Mouse (Mus musculus): ENCODE results near the gene Ccl8.

The Ccl8 gene

GRCm38 (mm10) chr11:82114885-82115284, at the start of gene Ccl8:
Ccl8 (plus strand) TSS chr11:82115185.
- no peak for DNase-seq

GRCm38 (mm10) chr11:82066953-82067571, 47.9 kb upstream of the Ccl8 start:
- DNase-seq, result no peak

GRCm38 (mm10) chr11:82071076-82071475, 43.9 kb upstream of the Ccl8 start:
- no peak for DNase-seq

- DNase-seq, result no peak
Measured at GRCm38 (mm10) chr11:82072374-82072773, 42.6 kb upstream of the Ccl8 start.

- no peak for DNase-seq
Measured at GRCm38 (mm10) chr11:82072984-82073383, 42.0 kb upstream of the Ccl8 start.

GRCm38 (mm10) chr11:82073686-82074085, 41.3 kb upstream of the Ccl8 start:
- DNase-seq, result no peak

GRCm38 (mm10) chr11:82077031-82077430, 38.0 kb upstream of the Ccl8 start:
- no peak for DNase-seq

- DNase-seq, result no peak
Measured at GRCm38 (mm10) chr11:82078136-82078730, 36.8 kb upstream of the Ccl8 start.

- no peak for DNase-seq
Measured at GRCm38 (mm10) chr11:82080865-82081264, 34.1 kb upstream of the Ccl8 start.

GRCm38 (mm10) chr11:82084360-82084759, 30.6 kb upstream of the Ccl8 start:
- no peak for DNase-seq

GRCm38 (mm10) chr11:82099511-82100323, 15.3 kb upstream of the Ccl8 start:
- DNase-seq, result no peak

GRCm38 (mm10) chr11:82101087-82101486, 13.9 kb upstream of the Ccl8 start:
- no peak for DNase-seq

- DNase-seq, result no peak
Measured at GRCm38 (mm10) chr11:82101529-82101928, 13.5 kb upstream of the Ccl8 start, which contains the start of gene Ccl12. Ccl12 (plus strand) TSS chr11:82101845.

- no peak for DNase-seq
Measured at GRCm38 (mm10) chr11:82109611-82110010, 5.4 kb upstream of the Ccl8 start.

GRCm38 (mm10) chr11:82110372-82111248, 4.4 kb upstream of the Ccl8 start:
- DNase-seq, result no peak

GRCm38 (mm10) chr11:82116041-82116440, 1.1 kb downstream of the Ccl8 start:
- no peak for DNase-seq

- DNase-seq, result no peak
Measured at GRCm38 (mm10) chr11:82132977-82133376, 18.0 kb downstream of the Ccl8 start.

GRCm38 (mm10) chr11:82136196-82136595, 21.2 kb downstream of the Ccl8 start:
- no peak for DNase-seq

- DNase-seq, result no peak
Measured at GRCm38 (mm10) chr11:82139492-82140094, 24.6 kb downstream of the Ccl8 start.

GRCm38 (mm10) chr11:82159126-82159525, 44.1 kb downstream of the Ccl8 start:
- no peak for DNase-seq

GRCm38 (mm10) chr11:82163285-82163684, 48.3 kb downstream of the Ccl8 start:
- DNase-seq, result no peak
